Mouse (Mus musculus): ENCODE results near the gene Gpatch2. TPM values are rescaled to one million over a fixed set of nuclear protein-coding genes. Genes with fewer than 3 reads are reported as not detected.

Gpatch2 gene
- 14.6 and 16.2 TPM in 2 replicates for polyA plus RNA-seq (2012; rRNA removed)

DNA sequence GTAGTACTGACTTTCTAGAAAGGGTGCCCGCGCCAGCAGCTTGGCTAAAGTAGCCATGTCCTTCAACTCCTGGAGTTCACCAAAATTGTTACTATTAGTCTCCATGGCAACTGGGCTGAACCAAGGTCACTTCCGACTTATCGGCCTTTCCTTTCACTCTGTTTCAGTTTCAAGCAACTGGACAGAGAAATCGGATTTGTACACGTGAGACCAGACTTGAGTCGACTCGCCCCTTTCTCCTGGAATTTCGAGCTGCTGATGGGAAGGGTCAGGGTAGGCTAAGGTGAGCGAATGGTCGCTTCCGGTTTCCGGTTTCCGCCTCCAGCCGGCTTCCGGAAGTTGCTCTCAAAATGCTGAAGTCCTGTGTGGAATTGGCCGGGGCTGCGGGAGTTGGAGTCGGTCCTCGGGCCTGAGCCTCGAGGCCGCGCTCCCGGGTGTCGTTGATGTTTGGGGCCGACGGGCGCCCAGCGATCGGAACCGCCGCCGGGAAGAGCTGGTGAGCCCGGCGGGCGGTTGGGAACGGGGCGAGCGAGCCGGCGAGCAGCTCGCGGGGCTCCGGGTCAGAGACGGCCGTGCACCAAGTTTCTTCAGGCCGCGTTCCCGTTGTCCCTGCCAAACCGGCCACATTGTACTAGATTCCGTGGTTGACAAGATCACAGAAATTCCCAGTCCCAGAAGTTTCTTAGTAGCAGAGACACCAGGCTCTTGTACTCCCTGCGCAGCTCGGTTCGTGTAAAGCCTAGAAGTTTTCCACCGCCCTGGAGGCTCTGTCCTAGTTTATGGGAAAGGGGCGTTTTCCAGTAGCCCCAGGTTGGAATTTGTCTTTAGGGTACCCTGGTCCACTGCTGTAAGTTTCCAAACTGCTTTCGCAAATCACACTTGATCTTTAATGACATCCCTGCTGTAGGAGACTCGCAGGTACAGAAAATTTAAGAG is at the start of gene Gpatch2, which contains the start of gene Spata17:
TSS of gene Gpatch2 (plus strand) at position 328 of the 936 bp plus-strand sequence.
TSS of gene Spata17 (minus strand) at position 285 of the 936 bp plus-strand sequence.

Other genes with a start within 250 kb of the Gpatch2 start
- gene D1Pas1, start 248.1 kb upstream of the Gpatch2 start, polyA plus RNA-seq (2012; rRNA removed) = 0.04 TPM in 2 replicates
- 0.51 and 0.75 TPM in 2 replicates for gene Spata17, start within 50 bp of the Gpatch2 start, polyA plus RNA-seq (2012; rRNA removed)